Mouse (Mus musculus) MEL (cell line): ENCODE measurements around the gene Lrrc26. TPM values are rescaled to one million over a fixed set of nuclear protein-coding genes. Genes with fewer than 3 reads are reported as not detected.

Source experiments
- DNase-seq: peaks from one replicate; pipeline ENCODE4 v3.0.0; 2011; ENCODE audit warnings: low read depth, low spot score
- H3K27ac ChIP-seq: 2 replicates; pipeline ENCODE4 v1.5.1; 2012; ENCODE audit warnings: low read depth, mild to moderate bottlenecking, control low read depth, low read length, moderate library complexity; ENCODE audit not compliant: control insufficient read depth
- H3K27me3 ChIP-seq, 2 experiments: fragments of 150-350 bp in 1 of 2; sonication (generic) in 1 of 2; 2 replicates each; pipeline ENCODE4 v1.6.1; 2012; ENCODE audit warnings: low read length in 2 of 2, mild to moderate bottlenecking in 2 of 2, improper control_type of control experiment in 1 of 2, moderate library complexity in 1 of 2; ENCODE audit not compliant: insufficient read depth in 2 of 2, control insufficient read depth in 1 of 2
- H3K36me3 ChIP-seq, 2 experiments: 2 replicates each; pipeline ENCODE4 v1.6.1; 2012 to 2014; ENCODE audit warnings: low read length in 2 of 2, improper control_type of control experiment in 1 of 2, inconsistent platforms in 1 of 2, mild to moderate bottlenecking in 1 of 2; ENCODE audit not compliant: insufficient read depth in 2 of 2, control insufficient read depth in 1 of 2
- H3K4me1 ChIP-seq, 2 experiments: fragments of 150-350 bp in 1 of 2; sonication (generic) in 1 of 2; 2 replicates each; pipeline ENCODE4 v1.6.1; 2012; ENCODE audit warnings: low read length in 2 of 2, improper control_type of control experiment in 1 of 2, mild to moderate bottlenecking in 1 of 2; ENCODE audit not compliant: insufficient read depth in 2 of 2, control insufficient read depth in 1 of 2
- H3K4me3 ChIP-seq, 2 experiments: fragments of 150-350 bp in 1 of 2; sonication (generic) in 1 of 2; 2 replicates each; pipeline ENCODE4 v1.5.1; 2012; ENCODE audit warnings: low read depth in 2 of 2, low read length in 2 of 2, mild to moderate bottlenecking in 2 of 2, moderate library complexity in 2 of 2, control low read depth in 1 of 2, improper control_type of control experiment in 1 of 2; ENCODE audit not compliant: control insufficient read depth in 1 of 2, insufficient read depth in 1 of 2
- H3K79me2 ChIP-seq: 2 replicates; pipeline ENCODE4 v1.6.1; 2012; ENCODE audit warnings: mild to moderate bottlenecking, low read length, moderate library complexity; ENCODE audit not compliant: control insufficient read depth, poor library complexity, insufficient read depth
- H3K9ac ChIP-seq: 2 replicates; pipeline ENCODE4 v1.6.1; 2012; ENCODE audit warnings: low read depth, mild to moderate bottlenecking, control low read depth, low read length, moderate library complexity; ENCODE audit not compliant: control insufficient read depth, poor library complexity, severe bottlenecking
- H3K9me3 ChIP-seq: fragments of 150-350 bp; sonication (generic); replicated peaks from 2 replicates; pipeline ENCODE4 v1.6.1; 2012; ENCODE audit warnings: mild to moderate bottlenecking, low read length, improper control_type of control experiment, moderate library complexity; ENCODE audit not compliant: insufficient read depth
- BHLHE40 ChIP-seq: IDR thresholded peaks from 2 replicates; pipeline ENCODE4 v1.6.1; 2012; ENCODE audit warnings: low read depth, mild to moderate bottlenecking, inconsistent platforms, low read length, improper control_type of control experiment, borderline replicate concordance
- CTCF ChIP-seq, 3 experiments: IDR thresholded peaks in 2 of 3; conservative IDR thresholded peaks in 1 of 3; 2 replicates each; pipeline ENCODE4 v1.5.1; 2011 to 2012; ENCODE audit warnings: low read length in 3 of 3, low read depth in 2 of 3, mild to moderate bottlenecking in 2 of 3, improper control_type of control experiment in 1 of 3, inconsistent platforms in 1 of 3, mixed read lengths in 1 of 3, moderate library complexity in 1 of 3; ENCODE audit not compliant: control insufficient read depth in 1 of 3, insufficient read depth in 1 of 3, poor library complexity in 1 of 3, severe bottlenecking in 1 of 3
- E2F4 ChIP-seq: IDR thresholded peaks from 2 replicates; pipeline ENCODE4 v1.6.1; 2011; ENCODE audit warnings: low read depth, low read length, improper control_type of control experiment, borderline replicate concordance
- ELF1 ChIP-seq: IDR thresholded peaks from 2 replicates; pipeline ENCODE4 v1.6.1; 2014; ENCODE audit warnings: low read depth, mild to moderate bottlenecking, inconsistent platforms, low read length, improper control_type of control experiment, moderate library complexity
- GABPA ChIP-seq: IDR thresholded peaks from 2 replicates; pipeline ENCODE4 v1.6.1; 2012; ENCODE audit warnings: low read depth, mild to moderate bottlenecking, inconsistent platforms, low read length, improper control_type of control experiment, moderate library complexity
- HCFC1 ChIP-seq: IDR thresholded peaks from 2 replicates; pipeline ENCODE4 v1.6.1; 2012; ENCODE audit warnings: low read depth, mild to moderate bottlenecking, inconsistent platforms, low read length, improper control_type of control experiment, moderate library complexity
- MAFK ChIP-seq: IDR thresholded peaks from 2 replicates; pipeline ENCODE4 v1.6.1; 2011; ENCODE audit warnings: low read depth, mild to moderate bottlenecking, low read length, improper control_type of control experiment, borderline replicate concordance
- MAX ChIP-seq: IDR thresholded peaks from 2 replicates; pipeline ENCODE4 v1.6.1; 2011; ENCODE audit warnings: low read length, improper control_type of control experiment
- MXI1 ChIP-seq: IDR thresholded peaks from 2 replicates; pipeline ENCODE4 v1.6.1; 2011; ENCODE audit warnings: mild to moderate bottlenecking, low read depth, low read length, improper control_type of control experiment
- MYB ChIP-seq: IDR thresholded peaks from 2 replicates; pipeline ENCODE4 v1.6.1; 2011; ENCODE audit warnings: mild to moderate bottlenecking, low read depth, low read length, improper control_type of control experiment
- MYC ChIP-seq: IDR thresholded peaks from 2 replicates; pipeline ENCODE4 v1.6.1; 2011; ENCODE audit warnings: low read depth, mild to moderate bottlenecking, low read length, improper control_type of control experiment, moderate library complexity
- NELFE ChIP-seq: IDR thresholded peaks from 2 replicates; pipeline ENCODE4 v1.6.1; 2011; ENCODE audit warnings: low read depth, low read length, improper control_type of control experiment
- NRF1 ChIP-seq: IDR thresholded peaks from 2 replicates; pipeline ENCODE4 v1.6.1; 2014; ENCODE audit warnings: low read depth, mild to moderate bottlenecking, inconsistent platforms, low read length, improper control_type of control experiment, moderate library complexity; ENCODE audit not compliant: poor library complexity, insufficient read depth, severe bottlenecking
- POLR2A ChIP-seq, 2 experiments: IDR thresholded peaks; 2 replicates each; pipeline ENCODE4 v1.6.1; 2011 to 2012; ENCODE audit warnings: low read length in 2 of 2, mild to moderate bottlenecking in 2 of 2, control low read depth in 1 of 2, improper control_type of control experiment in 1 of 2, low read depth in 1 of 2, moderate library complexity in 1 of 2; ENCODE audit not compliant: control insufficient read depth in 1 of 2, insufficient read depth in 1 of 2, poor library complexity in 1 of 2
- POLR2AphosphoS2 ChIP-seq: IDR thresholded peaks from 2 replicates; pipeline ENCODE4 v1.6.1; 2011; ENCODE audit warnings: low read length, improper control_type of control experiment
- POLR2AphosphoS5 ChIP-seq: IDR thresholded peaks from 2 replicates; pipeline ENCODE4 v1.6.1; 2012; ENCODE audit warnings: low read depth, borderline replicate concordance, mild to moderate bottlenecking, inconsistent platforms, low read length, moderate library complexity, mixed read lengths
- SIN3A ChIP-seq: IDR thresholded peaks from 2 replicates; pipeline ENCODE4 v1.6.1; 2012; ENCODE audit warnings: low read length, improper control_type of control experiment, inconsistent platforms
- SMC3 ChIP-seq: IDR thresholded peaks from 2 replicates; pipeline ENCODE4 v1.6.1; 2011; ENCODE audit warnings: low read depth, low read length, improper control_type of control experiment
- TAL1 ChIP-seq: IDR thresholded peaks from 2 replicates; pipeline ENCODE4 v1.6.1; 2012; ENCODE audit warnings: mild to moderate bottlenecking, inconsistent platforms, low read length, moderate library complexity, mixed read lengths
- TBP ChIP-seq: IDR thresholded peaks from 2 replicates; pipeline ENCODE4 v1.8.0; 2011; ENCODE audit warnings: low read depth, low read length, improper control_type of control experiment
- TCF12 ChIP-seq: IDR thresholded peaks from 2 replicates; pipeline ENCODE4 v1.6.1; 2014; ENCODE audit warnings: low read depth, mild to moderate bottlenecking, inconsistent platforms, low read length, improper control_type of control experiment, moderate library complexity
- UBTF ChIP-seq: IDR thresholded peaks from 2 replicates; pipeline ENCODE4 v1.6.1; 2012; ENCODE audit warnings: low read depth, mild to moderate bottlenecking, inconsistent platforms, low read length, improper control_type of control experiment, moderate library complexity, borderline replicate concordance; ENCODE audit not compliant: insufficient read depth
- USF1 ChIP-seq: IDR thresholded peaks from 2 replicates; pipeline ENCODE4 v1.6.1; 2014; ENCODE audit warnings: low read depth, mild to moderate bottlenecking, inconsistent platforms, low read length, improper control_type of control experiment, moderate library complexity
- USF2 ChIP-seq, 2 experiments: IDR thresholded peaks; 2 replicates each; pipeline ENCODE4 v1.6.1; 2011 to 2012; ENCODE audit warnings: improper control_type of control experiment in 2 of 2, low read length in 2 of 2, borderline replicate concordance in 1 of 2, inconsistent platforms in 1 of 2, low read depth in 1 of 2, mild to moderate bottlenecking in 1 of 2; ENCODE audit not compliant: insufficient read depth in 1 of 2
- ZC3H11A ChIP-seq: IDR thresholded peaks from 2 replicates; pipeline ENCODE4 v1.6.1; 2012; ENCODE audit warnings: low read depth, mild to moderate bottlenecking, inconsistent platforms, low read length, improper control_type of control experiment
- ZMIZ1 ChIP-seq: IDR thresholded peaks from 2 replicates; pipeline ENCODE4 v1.6.1; 2012; ENCODE audit warnings: low read depth, mild to moderate bottlenecking, inconsistent platforms, low read length, improper control_type of control experiment, moderate library complexity
- ZNF384 ChIP-seq: IDR thresholded peaks from 2 replicates; pipeline ENCODE4 v1.6.1; 2012; ENCODE audit warnings: low read depth, mild to moderate bottlenecking, inconsistent platforms, low read length, improper control_type of control experiment
- polyA plus RNA-seq, 2 experiments: library from polyadenylated mRNA; stranded (reverse) in 1 of 2; unstranded in 1 of 2; fragments of >175 nt in 1 of 2; fragments of >200 nt in 1 of 2; gene quantifications; 2 replicates each; pipeline versions ENCODE4 v1.2.1 to v1.2.4; 2012; ENCODE audit warnings: low replicate concordance in 2 of 2, low read depth in 1 of 2; ENCODE audit not compliant: insufficient read length in 2 of 2, insufficient read depth in 1 of 2, missing spikeins in 1 of 2
- total RNA-seq: library from RNA; depleted of rRNA; stranded (reverse); fragments of 300-350 nt; gene quantifications from 2 replicates; pipeline ENCODE4 v1.2.3, GENCODE M21; 2012

The Lrrc26 gene
- total and polyA plus RNA-seq, 3 experiments = not detected

DNA sequence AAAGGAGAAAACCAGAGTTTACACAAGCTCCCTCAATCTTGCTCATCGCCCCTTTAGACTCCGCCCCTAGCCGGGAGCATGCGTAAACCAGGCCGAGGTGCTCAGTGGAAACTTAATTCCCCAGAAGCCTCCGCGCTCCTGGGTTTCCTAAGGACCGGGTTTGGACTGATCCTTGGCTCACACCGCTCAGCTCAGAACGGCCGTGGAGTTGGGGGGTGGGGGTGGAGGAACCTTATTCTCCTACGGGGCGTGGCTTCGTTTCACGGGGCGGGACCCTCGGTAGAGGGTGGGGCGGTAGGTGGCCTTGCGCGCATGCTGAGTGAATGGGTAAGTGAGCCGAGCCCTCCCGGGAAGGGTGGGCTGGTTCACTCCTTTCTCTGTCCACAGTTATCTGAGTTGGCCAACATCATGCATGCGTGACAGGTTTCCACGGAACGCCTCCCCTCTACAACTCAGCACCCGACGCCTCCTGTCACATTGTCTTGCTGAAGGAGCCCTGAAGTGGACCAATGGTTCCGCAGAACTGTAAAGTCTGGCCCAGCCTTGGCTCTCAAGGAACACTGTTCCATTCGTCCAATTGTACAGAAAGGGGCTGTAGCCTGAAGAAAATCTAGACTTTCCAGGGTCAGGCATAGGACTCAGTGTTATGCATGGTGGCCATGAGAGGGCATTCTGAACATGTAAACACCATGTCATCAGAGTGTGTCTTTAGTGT is 48.8 kb upstream of the Lrrc26 start:
- DNase-seq = peak; percentile 92
- Histone ChIP-seq H3K27me3 (no peaks in the 10 kb centered on the region), H3K36me3 (no peaks in the 10 kb centered on the region), H3K9ac (peak overlapping the region; percentile 79), H3K9me3 (no peaks in the 10 kb centered on the region), H3K79me2 (no peaks in the 10 kb centered on the region; the same call in 1 of the 2 replicates), H3K27ac (peak overlapping the region; percentile 56), H3K4me1 (peaks cover 0 to 21% of the 10 kb centered on the region in 2 experiments; a peak in 3 of 4 replicates), H3K4me3 (peak overlapping the region; percentile 57 to 64)
- 0 out of 2 replicates have a peak, but pooled peaks have one; percentile 35 for TF ChIP-seq TCF12
- TF ChIP-seq MAFK = no peak
- TF ChIP-seq ZMIZ1 = peak; percentile 77; the same call in 1 of the 2 replicates
- TF ChIP-seq SIN3A = peak; percentile 26
- peak; percentile 49 for TF ChIP-seq HCFC1
- peak; percentile 44 to 61; a peak in 3 of 4 replicates for TF ChIP-seq POLR2A (IDR thresholded peaks at IDR 0.05; ENCODE audit: control insufficient read depth in 1 of 2, insufficient read depth in 1 of 2, low read depth in 1 of 2, low read length in 2 of 2, poor library complexity in 1 of 2)
- 0 out of 2 replicates have a peak, but pooled peaks have one; percentile 16 for TF ChIP-seq ELF1
- peak; percentile 52 for TF ChIP-seq TBP
- TF ChIP-seq POLR2AphosphoS2 = peak; percentile 73; the same call in 1 of the 2 replicates
- no peak for TF ChIP-seq GABPA
- no peak for TF ChIP-seq USF2 (IDR thresholded peaks at IDR 0.05; ENCODE audit: borderline replicate concordance in 1 of 2, insufficient read depth in 1 of 2, low read depth in 1 of 2, low read length in 2 of 2)
- peak; percentile 54 for TF ChIP-seq NELFE
- TF ChIP-seq MXI1 = no peak
- peak; percentile 82 for TF ChIP-seq NRF1
- TF ChIP-seq, all 39 proteins: peak for 10

- Histone ChIP-seq H3K27ac (peak overlapping the region; percentile 56), H3K9ac (peak overlapping the region; percentile 79)
- TF ChIP-seq SMC3 (no peak), NELFE (no peak), MAX (peak; percentile 76), POLR2A (IDR thresholded peaks at IDR 0.05; ENCODE audit: control insufficient read depth in 1 of 2, insufficient read depth in 1 of 2, low read depth in 1 of 2, low read length in 2 of 2, poor library complexity in 1 of 2) (no peak), POLR2AphosphoS5 (no peak), BHLHE40 (peak; percentile 61; the same call in 1 of the 2 replicates), CTCF (IDR thresholded peaks at IDR 0.05 in 2 of 3, conservative IDR thresholded peaks at IDR 0.05 in 1 of 3; ENCODE audit: control insufficient read depth in 1 of 3, insufficient read depth in 1 of 3, low read depth in 2 of 3, low read length in 3 of 3, poor library complexity in 1 of 3, severe bottlenecking in 1 of 3) (no peak), ELF1 (no peak), TAL1 (no peak), ZC3H11A (no peak), SIN3A (0 out of 2 replicates have a peak, but pooled peaks have one; percentile 32), ZNF384 (no peak), MYB (no peak), MXI1 (peak; percentile 57; the same call in 1 of the 2 replicates), E2F4 (no peak), UBTF (no peak; the same call in 1 of the 2 replicates), MYC (peak; percentile 57; the same call in 1 of the 2 replicates), USF1 (0 out of 2 replicates have a peak, but pooled peaks have one; percentile 10)
- TF ChIP-seq, all 39 proteins: peak for 6
- no peaks in the 10 kb centered on the region for H3K9me3 ChIP-seq
- DNase-seq = no peak
- peak overlapping the region; percentile 57 to 64 for H3K4me3 ChIP-seq
- H3K4me1 ChIP-seq = peaks cover 0 to 17% of the 10 kb centered on the region in 2 experiments; a peak in 3 of 4 replicates
- H3K79me2 ChIP-seq = no peaks in the 10 kb centered on the region; the same call in 1 of the 2 replicates
- no peaks in the 10 kb centered on the region for H3K27me3 ChIP-seq
- no peaks in the 10 kb centered on the region for H3K36me3 ChIP-seq
These were observed 48.3 kb upstream of the Lrrc26 start for GRCm38 (mm10) chr2:25241438-25241775.
